Mouse (Mus musculus) MEL (cell line): Measurements from ENCODE around the gene Nras. TPM values are rescaled to one million over a fixed set of nuclear protein-coding genes. Genes with fewer than 3 reads are reported as not detected.

ENCODE experiments used
- DNase-seq: peaks from one replicate; pipeline ENCODE4 v3.0.0; 2011; ENCODE audit warnings: low read depth, low spot score
- H3K27ac ChIP-seq: 2 replicates; pipeline ENCODE4 v1.5.1; 2012; ENCODE audit warnings: low read depth, mild to moderate bottlenecking, control low read depth, low read length, moderate library complexity; ENCODE audit not compliant: control insufficient read depth
- H3K27me3 ChIP-seq, 2 experiments: fragments of 150-350 bp in 1 of 2; sonication (generic) in 1 of 2; 2 replicates each; pipeline ENCODE4 v1.6.1; 2012; ENCODE audit warnings: low read length in 2 of 2, mild to moderate bottlenecking in 2 of 2, improper control_type of control experiment in 1 of 2, moderate library complexity in 1 of 2; ENCODE audit not compliant: insufficient read depth in 2 of 2, control insufficient read depth in 1 of 2
- H3K36me3 ChIP-seq, 2 experiments: 2 replicates each; pipeline ENCODE4 v1.6.1; 2012 to 2014; ENCODE audit warnings: low read length in 2 of 2, improper control_type of control experiment in 1 of 2, inconsistent platforms in 1 of 2, mild to moderate bottlenecking in 1 of 2; ENCODE audit not compliant: insufficient read depth in 2 of 2, control insufficient read depth in 1 of 2
- H3K4me1 ChIP-seq, 2 experiments: fragments of 150-350 bp in 1 of 2; sonication (generic) in 1 of 2; 2 replicates each; pipeline ENCODE4 v1.6.1; 2012; ENCODE audit warnings: low read length in 2 of 2, improper control_type of control experiment in 1 of 2, mild to moderate bottlenecking in 1 of 2; ENCODE audit not compliant: insufficient read depth in 2 of 2, control insufficient read depth in 1 of 2
- H3K4me3 ChIP-seq, 2 experiments: fragments of 150-350 bp in 1 of 2; sonication (generic) in 1 of 2; 2 replicates each; pipeline ENCODE4 v1.5.1; 2012; ENCODE audit warnings: low read depth in 2 of 2, low read length in 2 of 2, mild to moderate bottlenecking in 2 of 2, moderate library complexity in 2 of 2, control low read depth in 1 of 2, improper control_type of control experiment in 1 of 2; ENCODE audit not compliant: control insufficient read depth in 1 of 2, insufficient read depth in 1 of 2
- H3K79me2 ChIP-seq: 2 replicates; pipeline ENCODE4 v1.6.1; 2012; ENCODE audit warnings: mild to moderate bottlenecking, low read length, moderate library complexity; ENCODE audit not compliant: control insufficient read depth, poor library complexity, insufficient read depth
- H3K9ac ChIP-seq: 2 replicates; pipeline ENCODE4 v1.6.1; 2012; ENCODE audit warnings: low read depth, mild to moderate bottlenecking, control low read depth, low read length, moderate library complexity; ENCODE audit not compliant: control insufficient read depth, poor library complexity, severe bottlenecking
- H3K9me3 ChIP-seq: fragments of 150-350 bp; sonication (generic); replicated peaks from 2 replicates; pipeline ENCODE4 v1.6.1; 2012; ENCODE audit warnings: mild to moderate bottlenecking, low read length, improper control_type of control experiment, moderate library complexity; ENCODE audit not compliant: insufficient read depth
- CTCF ChIP-seq, 3 experiments: IDR thresholded peaks in 2 of 3; conservative IDR thresholded peaks in 1 of 3; 2 replicates each; pipeline ENCODE4 v1.5.1; 2011 to 2012; ENCODE audit warnings: low read length in 3 of 3, low read depth in 2 of 3, mild to moderate bottlenecking in 2 of 3, improper control_type of control experiment in 1 of 3, inconsistent platforms in 1 of 3, mixed read lengths in 1 of 3, moderate library complexity in 1 of 3; ENCODE audit not compliant: control insufficient read depth in 1 of 3, insufficient read depth in 1 of 3, poor library complexity in 1 of 3, severe bottlenecking in 1 of 3
- ELF1 ChIP-seq: IDR thresholded peaks from 2 replicates; pipeline ENCODE4 v1.6.1; 2014; ENCODE audit warnings: low read depth, mild to moderate bottlenecking, inconsistent platforms, low read length, improper control_type of control experiment, moderate library complexity
- GATA1 ChIP-seq: IDR thresholded peaks from 2 replicates; pipeline ENCODE4 v1.6.1; 2011; ENCODE audit warnings: low read depth, low read length, improper control_type of control experiment
- KAT2A ChIP-seq: conservative IDR thresholded peaks from 2 replicates; pipeline ENCODE4 v1.6.1; 2012; ENCODE audit warnings: low read depth, low read length, improper control_type of control experiment, inconsistent platforms
- MAFK ChIP-seq: IDR thresholded peaks from 2 replicates; pipeline ENCODE4 v1.6.1; 2011; ENCODE audit warnings: low read depth, mild to moderate bottlenecking, low read length, improper control_type of control experiment, borderline replicate concordance
- MAX ChIP-seq: IDR thresholded peaks from 2 replicates; pipeline ENCODE4 v1.6.1; 2011; ENCODE audit warnings: low read length, improper control_type of control experiment
- MXI1 ChIP-seq: IDR thresholded peaks from 2 replicates; pipeline ENCODE4 v1.6.1; 2011; ENCODE audit warnings: mild to moderate bottlenecking, low read depth, low read length, improper control_type of control experiment
- NELFE ChIP-seq: IDR thresholded peaks from 2 replicates; pipeline ENCODE4 v1.6.1; 2011; ENCODE audit warnings: low read depth, low read length, improper control_type of control experiment
- POLR2A ChIP-seq, 2 experiments: IDR thresholded peaks; 2 replicates each; pipeline ENCODE4 v1.6.1; 2011 to 2012; ENCODE audit warnings: low read length in 2 of 2, mild to moderate bottlenecking in 2 of 2, control low read depth in 1 of 2, improper control_type of control experiment in 1 of 2, low read depth in 1 of 2, moderate library complexity in 1 of 2; ENCODE audit not compliant: control insufficient read depth in 1 of 2, insufficient read depth in 1 of 2, poor library complexity in 1 of 2
- RAD21 ChIP-seq: IDR thresholded peaks from 2 replicates; pipeline ENCODE4 v1.6.1; 2011; ENCODE audit warnings: mild to moderate bottlenecking, low read depth, low read length, improper control_type of control experiment
- SMC3 ChIP-seq: IDR thresholded peaks from 2 replicates; pipeline ENCODE4 v1.6.1; 2011; ENCODE audit warnings: low read depth, low read length, improper control_type of control experiment
- TBP ChIP-seq: IDR thresholded peaks from 2 replicates; pipeline ENCODE4 v1.8.0; 2011; ENCODE audit warnings: low read depth, low read length, improper control_type of control experiment
- UBTF ChIP-seq: IDR thresholded peaks from 2 replicates; pipeline ENCODE4 v1.6.1; 2012; ENCODE audit warnings: low read depth, mild to moderate bottlenecking, inconsistent platforms, low read length, improper control_type of control experiment, moderate library complexity, borderline replicate concordance; ENCODE audit not compliant: insufficient read depth
- ZC3H11A ChIP-seq: IDR thresholded peaks from 2 replicates; pipeline ENCODE4 v1.6.1; 2012; ENCODE audit warnings: low read depth, mild to moderate bottlenecking, inconsistent platforms, low read length, improper control_type of control experiment
- ZNF384 ChIP-seq: IDR thresholded peaks from 2 replicates; pipeline ENCODE4 v1.6.1; 2012; ENCODE audit warnings: low read depth, mild to moderate bottlenecking, inconsistent platforms, low read length, improper control_type of control experiment
- polyA plus RNA-seq, 2 experiments: library from polyadenylated mRNA; stranded (reverse) in 1 of 2; unstranded in 1 of 2; fragments of >175 nt in 1 of 2; fragments of >200 nt in 1 of 2; gene quantifications; 2 replicates each; pipeline versions ENCODE4 v1.2.1 to v1.2.4; 2012; ENCODE audit warnings: low replicate concordance in 2 of 2, low read depth in 1 of 2; ENCODE audit not compliant: insufficient read length in 2 of 2, insufficient read depth in 1 of 2, missing spikeins in 1 of 2
- total RNA-seq: library from RNA; depleted of rRNA; stranded (reverse); fragments of 300-350 nt; gene quantifications from 2 replicates; pipeline ENCODE4 v1.2.3, GENCODE M21; 2012

Gene Nras
- total and polyA plus RNA-seq, 3 experiments, result 92.0 to 193 (median 95.3) TPM

DNA sequence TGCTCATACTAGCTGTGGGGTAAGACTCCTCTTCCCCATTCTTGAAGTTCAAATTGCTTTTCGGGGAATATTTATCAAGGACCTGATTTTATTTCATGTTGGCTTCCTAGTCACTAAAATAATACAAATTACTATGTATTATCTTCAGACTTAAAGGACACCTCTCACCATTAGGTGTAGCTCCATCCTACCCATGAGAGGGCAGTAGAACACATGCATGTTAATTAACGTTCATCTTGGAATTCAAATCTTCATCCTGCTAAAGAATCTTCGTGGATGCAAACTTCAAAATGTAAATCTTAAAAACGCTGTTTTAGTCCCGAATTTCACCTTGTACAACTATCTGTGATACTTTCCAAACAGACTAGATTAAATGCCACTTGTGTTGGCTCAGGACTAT is 43.1 kb downstream of the Nras start:
- Histone ChIP-seq H3K4me1 (no peaks in the 10 kb centered on the region), H3K27me3 (no peaks in the 10 kb centered on the region), H3K36me3 (peaks cover 0 to 9% of the 10 kb centered on the region in 2 experiments; a peak in 2 of 4 replicates), H3K9me3 (no peaks in the 10 kb centered on the region), H3K9ac (no peak overlapping the region), H3K4me3 (no peak overlapping the region), H3K79me2 (no peaks in the 10 kb centered on the region; the same call in 1 of the 2 replicates), H3K27ac (no peak overlapping the region)
- TF ChIP-seq POLR2A (IDR thresholded peaks at IDR 0.05; ENCODE audit: control insufficient read depth in 1 of 2, insufficient read depth in 1 of 2, low read depth in 1 of 2, low read length in 2 of 2, poor library complexity in 1 of 2) (no peak), MAX (no peak), KAT2A (no peak), UBTF (no peak), TBP (no peak), RAD21 (peak; percentile 16), SMC3 (peak; percentile 25; the same call in 1 of the 2 replicates), GATA1 (no peak), ZC3H11A (no peak), CTCF (IDR thresholded peaks at IDR 0.05 in 2 of 3, conservative IDR thresholded peaks at IDR 0.05 in 1 of 3; ENCODE audit: control insufficient read depth in 1 of 3, insufficient read depth in 1 of 3, low read depth in 2 of 3, low read length in 3 of 3, poor library complexity in 1 of 3, severe bottlenecking in 1 of 3) (peak in 2 of 3 experiments; percentile 2 to 30; a peak in 2 of 6 replicates)
- peak; percentile 38 for DNase-seq

DNA sequence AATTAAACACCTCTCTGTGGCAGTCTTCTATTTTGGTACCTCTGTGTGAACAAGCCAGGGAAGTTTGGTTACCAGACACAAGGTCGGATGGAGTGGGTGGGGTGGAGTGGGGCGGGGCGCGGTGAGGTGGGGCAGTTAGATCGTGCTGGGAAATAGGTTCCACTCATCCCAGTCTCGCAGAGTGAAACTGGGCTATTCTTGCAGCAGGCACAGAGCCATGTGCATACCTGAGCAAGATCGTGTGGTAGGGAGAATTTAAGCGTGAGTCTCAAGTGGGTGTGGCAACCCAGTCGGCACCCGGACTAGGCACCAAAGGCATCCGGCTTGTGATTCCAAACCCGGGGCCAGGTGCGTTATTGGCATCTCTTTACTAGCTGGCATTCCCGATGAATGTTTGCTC is 43.8 kb downstream of the Nras start:
- peaks cover 0 to 9% of the 10 kb centered on the region in 2 experiments; a peak in 2 of 4 replicates for H3K36me3 ChIP-seq
- H3K27ac ChIP-seq, result no peak overlapping the region
- H3K27me3 ChIP-seq, result no peaks in the 10 kb centered on the region
- no peak for DNase-seq
- H3K9me3 ChIP-seq, result no peaks in the 10 kb centered on the region
- H3K4me1 ChIP-seq, result no peaks in the 10 kb centered on the region
- TF ChIP-seq MXI1, result 0 out of 2 replicates have a peak, but pooled peaks have one; percentile 16
- TF ChIP-seq MAFK, result no peak
- TF ChIP-seq ELF1, result no peak
- 0 out of 2 replicates have a peak, but pooled peaks have one; percentile 50 for TF ChIP-seq ZNF384
- no peak for TF ChIP-seq NELFE
- H3K79me2 ChIP-seq, result no peaks in the 10 kb centered on the region; the same call in 1 of the 2 replicates
- peak overlapping the region; percentile 56 for H3K9ac ChIP-seq
- peak overlapping the region; percentile 72 to 73 for H3K4me3 ChIP-seq
